Mouse (Mus musculus) stomach, postnatal 0 days (tissue): ENCODE measurements at regions not wholly inside any gene's neighbourhood (a gene's known extent, or its start where the extent isn't known, plus 50 kb on each side); places are given as distances from the start of the nearest gene placed in this dataset.

Experiments
- ATAC-seq: fragments of 200-750 bp; cut with Nextera tagmentation; 2 replicates; pipeline ENCODE4 v1.8.0; 2017; ENCODE audit not compliant: low FRiP score, low TSS enrichment
- DNase-seq: peaks from one replicate; pipeline ENCODE4 v3.0.0-alpha.2; 2016; ENCODE audit warnings: low spot score
- H3K27ac ChIP-seq: fragments of 300-500 bp; sonication (generic); replicated peaks from 2 replicates; pipeline ENCODE4 v1.5.1; 2014; ENCODE audit warnings: mild to moderate bottlenecking, control low read depth
- H3K27me3 ChIP-seq: fragments of 300-500 bp; sonication (generic); 2 replicates; pipeline ENCODE4 v1.6.1; 2014; ENCODE audit warnings: low read length; ENCODE audit not compliant: control insufficient read depth, insufficient read depth
- H3K36me3 ChIP-seq: fragments of 300-500 bp; sonication (generic); 2 replicates; pipeline ENCODE4 v1.6.1; 2014; ENCODE audit warnings: low read length, mixed read lengths; ENCODE audit not compliant: control insufficient read depth, insufficient read depth
- H3K4me1 ChIP-seq: fragments of 300-500 bp; sonication (generic); replicated peaks from 2 replicates; pipeline ENCODE4 v1.6.1; 2014; ENCODE audit warnings: antibody characterized with exemption; ENCODE audit not compliant: control insufficient read depth, insufficient read depth
- H3K4me2 ChIP-seq: fragments of 300-500 bp; sonication (generic); replicated peaks from 2 replicates; pipeline ENCODE4 v1.6.1; 2014; ENCODE audit warnings: low read depth, mild to moderate bottlenecking, control low read depth, moderate library complexity
- H3K4me3 ChIP-seq: fragments of 300-500 bp; sonication (generic); 2 replicates; pipeline ENCODE4 v1.5.1; 2014; ENCODE audit warnings: low read depth, low read length, control low read depth
- H3K9ac ChIP-seq: fragments of 300-500 bp; sonication (generic); 2 replicates; pipeline ENCODE4 v1.6.1; 2014; ENCODE audit warnings: mild to moderate bottlenecking, low read length, control low read depth, mixed read lengths
- H3K9me3 ChIP-seq: fragments of 300-500 bp; sonication (generic); 2 replicates; pipeline ENCODE4 v1.6.1; 2016; ENCODE audit warnings: low read length; ENCODE audit not compliant: control insufficient read depth
- CTCF ChIP-seq: IDR thresholded peaks from 2 replicates; pipeline ENCODE4 v1.5.1; 2016; ENCODE audit warnings: antibody characterized with exemption, low read depth, mild to moderate bottlenecking, moderate library complexity
- EP300 ChIP-seq: optimal IDR thresholded peaks from 2 replicates; pipeline ENCODE3; 2016; ENCODE audit warnings: antibody characterized with exemption
- WGBS: fragments of 180-500 bp; shearing (Covaris S2); extraction: QIAGEN DNeasy Blood & Tissue Kit; methylation state at CpG from one replicate; pipeline ENCODE4 v1.1.7; 2014; 5-methylcytosine and 5-hydroxymethylcytosine counted together

- H3K4me2 ChIP-seq = no peak overlapping the region
- DNase-seq = no peak
These were observed 942.1 kb upstream of the Flrt2 start for GRCm38 (mm10) chr12:94749747-94750515.

GRCm38 (mm10) chr12:94755754-94756153, 936.3 kb upstream of the Flrt2 start:
- Histone ChIP-seq H3K4me2 (no peak overlapping the region), H3K9ac (no peak overlapping the region), H3K27ac (no peak overlapping the region), H3K36me3 (no peaks in the 10 kb centered on the region), H3K4me3 (no peak overlapping the region), H3K4me1 (no peaks in the 10 kb centered on the region), H3K27me3 (no peaks in the 10 kb centered on the region), H3K9me3 (no peaks in the 10 kb centered on the region)
- ATAC-seq (no peak), DNase-seq (no peak)
- TF ChIP-seq CTCF (no peak), EP300 (no peak)
- 92% methylated on average over 2 of the region's 2 CpGs for WGBS

More at GRCm38 (mm10) chr12:94749747-94750515, 942.1 kb upstream of the Flrt2 start:
- ATAC-seq = no peak
- no peak overlapping the region for H3K4me3 ChIP-seq
- H3K36me3 ChIP-seq = no peaks in the 10 kb centered on the region
- H3K27me3 ChIP-seq = no peaks in the 10 kb centered on the region
- TF ChIP-seq EP300 (no peak), CTCF (no peak)
- no peaks in the 10 kb centered on the region for H3K4me1 ChIP-seq
- H3K27ac ChIP-seq = no peak overlapping the region
- H3K9me3 ChIP-seq = no peaks in the 10 kb centered on the region
- 59% methylated on average over 6 of the region's 6 CpGs for WGBS
- no peak overlapping the region for H3K9ac ChIP-seq

GRCm38 (mm10) chr12:94795913-94796615, 896.0 kb upstream of the Flrt2 start:
- Histone ChIP-seq H3K27ac (no peak overlapping the region), H3K9ac (no peak overlapping the region), H3K4me2 (no peak overlapping the region), H3K4me1 (no peaks in the 10 kb centered on the region), H3K27me3 (no peaks in the 10 kb centered on the region), H3K9me3 (no peaks in the 10 kb centered on the region), H3K4me3 (no peak overlapping the region), H3K36me3 (no peaks in the 10 kb centered on the region)
- TF ChIP-seq CTCF (no peak), EP300 (no peak)
- 74% methylated on average over 5 of the region's 5 CpGs for WGBS
- DNase-seq (no peak), ATAC-seq (no peak)

GRCm38 (mm10) chr12:94804692-94805091, 887.3 kb upstream of the Flrt2 start:
- WGBS = 93% methylated on average over 1 of the region's 1 CpGs
- Histone ChIP-seq H3K9ac (no peak overlapping the region), H3K4me2 (no peak overlapping the region), H3K4me1 (no peaks in the 10 kb centered on the region), H3K27ac (no peak overlapping the region), H3K27me3 (no peaks in the 10 kb centered on the region), H3K4me3 (no peak overlapping the region), H3K36me3 (no peaks in the 10 kb centered on the region), H3K9me3 (no peaks in the 10 kb centered on the region)
- DNase-seq (no peak), ATAC-seq (no peak)
- TF ChIP-seq CTCF (no peak), EP300 (no peak)

GRCm38 (mm10) chr12:94831400-94831799, 860.6 kb upstream of the Flrt2 start:
- H3K27me3 ChIP-seq = no peaks in the 10 kb centered on the region
- H3K4me1 ChIP-seq = no peaks in the 10 kb centered on the region
- H3K9ac ChIP-seq = no peak overlapping the region
- WGBS = 88% methylated on average over 2 of the region's 2 CpGs
- DNase-seq (no peak), ATAC-seq (no peak)
- H3K9me3 ChIP-seq = no peaks in the 10 kb centered on the region
- no peak for TF ChIP-seq CTCF
- TF ChIP-seq EP300 = no peak
- H3K27ac ChIP-seq = no peak overlapping the region
- H3K36me3 ChIP-seq = no peaks in the 10 kb centered on the region
- H3K4me3 ChIP-seq = no peak overlapping the region
- no peak overlapping the region for H3K4me2 ChIP-seq

GRCm38 (mm10) chr12:94862720-94863119, 829.3 kb upstream of the Flrt2 start:
- Histone ChIP-seq H3K4me2 (no peak overlapping the region), H3K9ac (no peak overlapping the region), H3K27me3 (no peaks in the 10 kb centered on the region), H3K9me3 (no peaks in the 10 kb centered on the region), H3K27ac (no peak overlapping the region), H3K4me1 (no peaks in the 10 kb centered on the region), H3K4me3 (no peak overlapping the region), H3K36me3 (no peaks in the 10 kb centered on the region)
- DNase-seq (no peak), ATAC-seq (no peak)
- TF ChIP-seq CTCF = no peak
- no peak for TF ChIP-seq EP300
